Mouse (Mus musculus): ENCODE measurements around the gene Kng1. TPM values are rescaled to one million over a fixed set of nuclear protein-coding genes. Genes with fewer than 3 reads are reported as not detected.
A peak's percentile ranks its signal among the peaks of the same experiment; 100 is the strongest.
"Not testable (repeated sequence)": the region's sequence is repeated elsewhere in the genome, so short reads cannot be mapped to it uniquely, and the experiment has no call there.

Gene Kng1
- polyA plus RNA-seq, 1 experiment from 2014 or later = not detected

GRCm38 (mm10) chr16:23098105-23098452, 40.4 kb downstream of the Kng1 start:
- H3K4me1 ChIP-seq (replicated peaks; ENCODE audit: control insufficient read depth, insufficient read depth, low read length); H3K27me3 ChIP-seq (ENCODE audit: control insufficient read depth, insufficient read depth, low read length); H3K36me3 ChIP-seq (ENCODE audit: control insufficient read depth, insufficient read depth, low read length); ATAC-seq (replicated peaks; ENCODE audit: low FRiP score); H3K4me3 ChIP-seq (ENCODE audit: low read depth, low read length); DNase-seq (ENCODE audit: low spot score); H3K4me2 ChIP-seq (ENCODE audit: low read depth, low read length, severe bottlenecking); H3K9ac ChIP-seq (ENCODE audit: low read length); H3K27ac ChIP-seq (ENCODE audit: low read depth, low read length); H3K9me3 ChIP-seq (ENCODE audit: control insufficient read depth, low read length): not testable (repeated sequence)
- 94% methylated on average over 1 of the region's 1 CpGs for WGBS

DNA sequence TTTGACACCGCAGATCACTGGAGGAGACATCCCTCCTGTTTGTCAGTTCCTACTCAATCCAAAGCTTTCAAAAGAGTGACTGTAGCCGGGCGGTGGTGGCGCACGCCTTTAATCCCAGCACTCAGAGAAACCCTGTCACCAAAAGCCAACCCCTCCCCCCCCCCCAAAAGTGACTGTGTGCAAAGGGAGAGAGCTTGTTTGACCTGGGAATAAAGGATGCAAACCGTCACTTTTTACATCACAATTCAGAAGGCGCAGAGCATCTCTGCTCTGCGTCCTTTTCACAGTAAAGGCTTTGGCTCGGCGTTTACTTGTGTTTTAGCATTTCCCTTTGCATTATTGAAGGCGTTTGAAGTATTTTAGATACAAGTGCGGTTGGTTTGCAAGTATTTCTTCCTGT, 42.0 kb downstream of the Kng1 start:
- 4% methylated on average over 12 of the region's 12 CpGs for WGBS

DNA sequence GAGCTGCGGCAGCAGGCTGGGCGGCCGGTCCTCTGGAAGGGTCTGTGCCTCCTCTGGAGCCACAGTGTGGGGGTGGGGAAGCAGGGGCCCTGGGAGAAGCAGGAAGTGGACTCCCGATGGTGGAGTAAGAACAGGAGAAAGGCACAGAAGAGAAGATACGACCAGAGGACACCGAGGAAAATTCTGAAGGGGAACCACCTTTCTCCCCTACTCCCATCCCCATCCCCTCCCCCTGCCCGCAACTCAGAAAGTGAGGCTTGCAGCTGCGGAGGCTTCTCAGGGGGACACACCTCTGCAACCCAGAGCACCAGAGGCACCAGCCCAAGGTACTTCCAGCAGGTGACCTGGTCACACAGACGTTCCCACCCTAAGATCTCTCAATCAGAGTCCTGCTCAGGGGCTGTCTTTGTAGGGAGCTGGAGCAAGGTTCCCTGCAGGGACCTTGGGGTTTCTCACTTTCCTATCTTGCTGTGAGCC, 42.5 kb downstream of the Kng1 start:
- H3K9me3 ChIP-seq (ENCODE audit: control insufficient read depth, low read length) = no peaks in the 10 kb centered on the region
- H3K4me1 ChIP-seq (replicated peaks; ENCODE audit: control insufficient read depth, insufficient read depth, low read length) = no peaks in the 10 kb centered on the region; the same call in 1 of the 2 replicates
- H3K27ac ChIP-seq (ENCODE audit: low read depth, low read length) = no peak overlapping the region
- peak overlapping the region; percentile 26 for H3K4me3 ChIP-seq (ENCODE audit: low read depth, low read length)
- peak overlapping the region; percentile 51 for H3K9ac ChIP-seq (ENCODE audit: low read length)
- peak overlapping the region; percentile 56 for H3K4me2 ChIP-seq (ENCODE audit: low read depth, low read length, severe bottlenecking)
- no peaks in the 10 kb centered on the region for H3K27me3 ChIP-seq (ENCODE audit: control insufficient read depth, insufficient read depth, low read length)
- DNase-seq (ENCODE audit: low spot score) (peak; percentile 77), ATAC-seq (replicated peaks; ENCODE audit: low FRiP score) (peak; percentile 78)
- no peaks in the 10 kb centered on the region for H3K36me3 ChIP-seq (ENCODE audit: control insufficient read depth, insufficient read depth, low read length)
- 1% methylated on average over 9 of the region's 9 CpGs for WGBS

More for the DNA sequence above, 42.0 kb downstream of the Kng1 start:
- H3K4me3 ChIP-seq (ENCODE audit: low read depth, low read length) = peak overlapping the region; percentile 26
- no peaks in the 10 kb centered on the region for H3K27me3 ChIP-seq (ENCODE audit: control insufficient read depth, insufficient read depth, low read length)
- no peaks in the 10 kb centered on the region for H3K9me3 ChIP-seq (ENCODE audit: control insufficient read depth, low read length)
- peak overlapping the region; percentile 51 for H3K9ac ChIP-seq (ENCODE audit: low read length)
- H3K4me1 ChIP-seq (replicated peaks; ENCODE audit: control insufficient read depth, insufficient read depth, low read length) = no peaks in the 10 kb centered on the region; the same call in 1 of the 2 replicates
- H3K4me2 ChIP-seq (ENCODE audit: low read depth, low read length, severe bottlenecking) = peak overlapping the region; percentile 56
- DNase-seq (ENCODE audit: low spot score) = no peak
- H3K27ac ChIP-seq (ENCODE audit: low read depth, low read length) = no peak overlapping the region
- H3K36me3 ChIP-seq (ENCODE audit: control insufficient read depth, insufficient read depth, low read length) = no peaks in the 10 kb centered on the region
- ATAC-seq (replicated peaks; ENCODE audit: low FRiP score) = no peak

DNA sequence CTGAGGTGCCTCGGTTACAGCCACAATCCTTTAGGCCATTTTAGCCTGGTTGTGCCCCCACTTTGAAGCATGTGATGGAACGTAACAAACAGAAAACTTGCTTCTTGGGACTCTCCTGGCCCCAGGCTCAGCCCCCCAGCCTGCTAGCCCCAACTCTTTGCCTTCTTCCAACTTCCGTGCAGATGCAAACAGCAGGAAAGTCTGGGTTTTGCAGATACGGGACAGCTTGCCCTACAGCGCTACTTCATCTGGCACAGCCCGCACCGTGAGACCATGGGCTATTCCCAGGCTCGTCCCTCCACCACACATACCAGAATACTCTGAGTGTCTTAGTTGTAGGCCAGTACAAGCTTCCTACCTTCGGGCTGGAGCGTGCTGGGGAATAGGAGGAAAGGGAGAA, 42.9 kb downstream of the Kng1 start:
- Histone ChIP-seq H3K9me3 (ENCODE audit: control insufficient read depth, low read length) (no peaks in the 10 kb centered on the region), H3K9ac (ENCODE audit: low read length) (peak overlapping the region; percentile 51; the same call in 1 of the 2 replicates), H3K27me3 (ENCODE audit: control insufficient read depth, insufficient read depth, low read length) (no peaks in the 10 kb centered on the region), H3K4me1 (replicated peaks; ENCODE audit: control insufficient read depth, insufficient read depth, low read length) (no peaks in the 10 kb centered on the region; the same call in 1 of the 2 replicates), H3K36me3 (ENCODE audit: control insufficient read depth, insufficient read depth, low read length) (no peaks in the 10 kb centered on the region), H3K4me2 (ENCODE audit: low read depth, low read length, severe bottlenecking) (peak overlapping the region; percentile 56), H3K4me3 (ENCODE audit: low read depth, low read length) (peak overlapping the region; percentile 26; the same call in 1 of the 2 replicates), H3K27ac (ENCODE audit: low read depth, low read length) (no peak overlapping the region)
- 8% methylated on average over 10 of the region's 10 CpGs for WGBS
- ATAC-seq (replicated peaks; ENCODE audit: low FRiP score) (no peak), DNase-seq (ENCODE audit: low spot score) (peak; percentile 57)

DNA sequence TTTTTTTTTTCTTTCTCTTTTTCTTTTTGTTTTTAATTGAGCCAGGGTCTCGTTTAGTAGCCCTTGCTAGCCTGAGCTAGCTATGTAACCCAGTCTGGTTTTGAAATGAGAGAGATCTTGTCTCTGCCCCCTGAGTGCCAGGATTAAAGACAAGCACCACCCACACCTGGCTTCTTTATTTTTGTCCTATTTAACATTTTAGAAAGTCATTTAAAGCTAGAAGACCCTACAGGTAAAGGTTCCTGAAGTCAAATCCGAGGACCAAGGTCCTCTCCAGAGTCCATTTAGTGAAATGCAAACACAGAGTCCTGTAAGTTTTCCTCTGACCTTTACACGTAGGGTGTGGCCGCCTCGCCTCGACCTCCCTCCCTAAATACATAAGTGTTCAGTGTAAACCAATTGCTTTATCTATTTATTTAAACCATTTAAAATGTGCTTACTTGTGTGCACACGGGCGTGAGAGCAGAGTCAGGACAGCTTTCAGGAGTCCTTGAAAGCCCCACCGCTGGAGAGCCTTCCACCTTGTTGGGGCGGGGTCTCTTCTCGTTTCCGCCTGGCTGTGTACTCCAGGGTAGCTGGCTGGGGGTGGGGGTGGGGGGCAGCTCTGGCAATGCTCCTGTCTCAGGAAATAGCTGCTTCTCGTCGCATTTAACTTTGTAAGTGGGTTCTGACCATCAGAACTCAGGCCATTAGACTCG, 44.8 kb downstream of the Kng1 start:
- no peaks in the 10 kb centered on the region for H3K27me3 ChIP-seq (ENCODE audit: control insufficient read depth, insufficient read depth, low read length)
- DNase-seq (ENCODE audit: low spot score) = peak; percentile 52
- no peaks in the 10 kb centered on the region for H3K36me3 ChIP-seq (ENCODE audit: control insufficient read depth, insufficient read depth, low read length)
- H3K4me2 ChIP-seq (ENCODE audit: low read depth, low read length, severe bottlenecking) = peak overlapping the region; percentile 42; the same call in 1 of the 2 replicates
- no peak for ATAC-seq (replicated peaks; ENCODE audit: low FRiP score)
- no peaks in the 10 kb centered on the region; the same call in 1 of the 2 replicates for H3K4me1 ChIP-seq (replicated peaks; ENCODE audit: control insufficient read depth, insufficient read depth, low read length)
- no peaks in the 10 kb centered on the region for H3K9me3 ChIP-seq (ENCODE audit: control insufficient read depth, low read length)
- WGBS = 10% methylated on average over 15 of the region's 15 CpGs
- peak overlapping the region; percentile 45; the same call in 1 of the 2 replicates for H3K9ac ChIP-seq (ENCODE audit: low read length)
- H3K4me3 ChIP-seq (ENCODE audit: low read depth, low read length) = peak overlapping the region; percentile 27
- H3K27ac ChIP-seq (ENCODE audit: low read depth, low read length) = no peak overlapping the region

DNA sequence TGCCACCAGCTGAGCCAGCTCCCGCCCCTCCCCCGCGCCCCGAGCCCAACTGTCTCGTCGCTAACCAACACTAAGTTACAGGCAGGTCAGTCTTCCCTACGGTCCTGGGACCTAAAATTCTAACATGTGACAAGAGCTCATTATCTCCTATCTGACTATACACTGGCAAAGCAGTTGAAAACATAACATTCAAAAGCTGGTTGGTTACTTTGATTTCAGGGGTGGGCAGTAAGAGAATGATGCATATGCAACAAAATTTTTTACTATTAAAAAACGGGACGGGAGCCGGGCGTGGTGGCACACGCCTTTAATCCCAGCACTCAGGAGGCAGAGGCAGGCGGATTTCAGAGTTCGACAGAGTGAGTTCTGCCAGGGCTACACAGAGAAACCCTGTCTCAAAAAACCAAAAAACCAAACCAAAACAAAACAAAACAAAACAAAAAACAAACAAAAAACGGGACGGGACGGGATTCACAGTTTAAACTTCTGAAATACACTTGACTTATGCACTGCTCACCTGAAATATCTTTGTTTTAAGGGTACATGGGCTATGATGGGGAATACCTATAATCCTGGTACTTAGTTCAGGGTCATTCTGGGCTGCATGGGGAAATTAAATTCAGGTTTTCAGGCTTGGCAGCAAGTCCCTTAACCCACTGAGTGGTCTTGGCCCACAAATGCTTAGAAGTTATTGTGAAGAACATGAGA, 45.5 kb downstream of the Kng1 start:
- no peaks in the 10 kb centered on the region for H3K36me3 ChIP-seq (ENCODE audit: control insufficient read depth, insufficient read depth, low read length)
- H3K4me3 ChIP-seq (ENCODE audit: low read depth, low read length) = peak overlapping the region; percentile 27
- no peak for ATAC-seq (replicated peaks; ENCODE audit: low FRiP score)
- H3K4me2 ChIP-seq (ENCODE audit: low read depth, low read length, severe bottlenecking) = peak overlapping the region; percentile 42; the same call in 1 of the 2 replicates
- peak overlapping the region; percentile 45; the same call in 1 of the 2 replicates for H3K9ac ChIP-seq (ENCODE audit: low read length)
- H3K27ac ChIP-seq (ENCODE audit: low read depth, low read length) = no peak overlapping the region
- no peaks in the 10 kb centered on the region for H3K27me3 ChIP-seq (ENCODE audit: control insufficient read depth, insufficient read depth, low read length)
- H3K4me1 ChIP-seq (replicated peaks; ENCODE audit: control insufficient read depth, insufficient read depth, low read length) = no peaks in the 10 kb centered on the region; the same call in 1 of the 2 replicates
- H3K9me3 ChIP-seq (ENCODE audit: control insufficient read depth, low read length) = no peaks in the 10 kb centered on the region
- 43% methylated on average over 17 of the region's 17 CpGs for WGBS
- DNase-seq (ENCODE audit: low spot score) = no peak

- Histone ChIP-seq H3K27ac (ENCODE audit: low read depth, low read length) (no peak overlapping the region), H3K27me3 (ENCODE audit: control insufficient read depth, insufficient read depth, low read length) (no peaks in the 10 kb centered on the region), H3K9ac (ENCODE audit: low read length) (no peak overlapping the region), H3K4me3 (ENCODE audit: low read depth, low read length) (no peak overlapping the region), H3K36me3 (ENCODE audit: control insufficient read depth, insufficient read depth, low read length) (no peaks in the 10 kb centered on the region; the same call in 1 of the 2 replicates), H3K9me3 (ENCODE audit: control insufficient read depth, low read length) (no peaks in the 10 kb centered on the region), H3K4me2 (ENCODE audit: low read depth, low read length, severe bottlenecking) (no peak overlapping the region), H3K4me1 (replicated peaks; ENCODE audit: control insufficient read depth, insufficient read depth, low read length) (no peaks in the 10 kb centered on the region; the same call in 1 of the 2 replicates)
- 54% methylated on average over 2 of the region's 2 CpGs for WGBS
- DNase-seq (ENCODE audit: low spot score) (no peak), ATAC-seq (replicated peaks; ENCODE audit: low FRiP score) (no peak)
Measured at GRCm38 (mm10) chr16:23103841-23104240, 46.2 kb downstream of the Kng1 start.

GRCm38 (mm10) chr16:23106121-23106520, 48.5 kb downstream of the Kng1 start:
- H3K9ac ChIP-seq (ENCODE audit: low read length) = no peak overlapping the region
- ATAC-seq (replicated peaks; ENCODE audit: low FRiP score) = no peak
- DNase-seq (ENCODE audit: low spot score) = no peak
- H3K36me3 ChIP-seq (ENCODE audit: control insufficient read depth, insufficient read depth, low read length) = peaks cover 7% of the 10 kb centered on the region
- H3K27ac ChIP-seq (ENCODE audit: low read depth, low read length) = no peak overlapping the region
- 78% methylated on average over 7 of the region's 7 CpGs for WGBS
- peaks cover 7% of the 10 kb centered on the region; the same call in 1 of the 2 replicates for H3K4me1 ChIP-seq (replicated peaks; ENCODE audit: control insufficient read depth, insufficient read depth, low read length)
- H3K4me2 ChIP-seq (ENCODE audit: low read depth, low read length, severe bottlenecking) = no peak overlapping the region
- no peak overlapping the region for H3K4me3 ChIP-seq (ENCODE audit: low read depth, low read length)
- H3K27me3 ChIP-seq (ENCODE audit: control insufficient read depth, insufficient read depth, low read length) = no peaks in the 10 kb centered on the region
- no peaks in the 10 kb centered on the region for H3K9me3 ChIP-seq (ENCODE audit: control insufficient read depth, low read length)

Measured in forebrain, embryonic 11.5 days (tissue).